Mouse (Mus musculus): ENCODE data around the gene Eva1c.

DNA sequence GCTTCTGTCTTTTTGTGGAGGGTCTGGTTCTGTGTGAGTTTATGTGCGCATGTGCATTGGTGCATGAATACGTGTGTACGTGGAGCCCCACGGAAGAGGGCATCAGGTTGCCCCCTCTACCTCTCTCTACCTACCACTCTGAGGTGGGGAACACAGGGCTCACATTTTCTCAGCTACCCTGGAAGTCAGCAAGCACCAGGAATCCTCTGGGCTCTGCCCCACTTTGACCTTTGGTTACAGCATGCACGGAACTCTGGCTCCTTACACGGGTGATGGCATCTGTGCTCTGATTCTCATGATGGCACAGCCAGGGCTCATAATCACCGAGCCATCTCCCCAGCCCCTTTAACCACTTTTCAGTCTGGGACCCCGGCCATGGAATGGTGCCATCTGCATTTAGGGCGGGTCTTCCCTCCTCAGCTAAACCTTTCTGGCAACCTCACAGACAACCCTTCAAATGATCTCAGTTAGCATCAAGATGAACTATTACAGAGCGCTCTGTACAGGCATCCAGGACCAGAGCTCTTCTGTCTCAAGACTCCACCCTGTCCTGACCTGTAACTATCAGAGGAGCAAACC is 37.0 kb downstream of the Eva1c start:
- TF ChIP-seq POLR2A (IDR thresholded peaks at IDR 0.05; ENCODE audit: borderline replicate concordance, extremely low read depth, insufficient read depth, insufficient read length, poor library complexity, severe bottlenecking) (no peak), CTCF (IDR thresholded peaks at IDR 0.05; ENCODE audit: borderline replicate concordance, extremely low read depth, insufficient read depth, insufficient read length) (no peak)

Measured in brain, embryonic 14.5 days (tissue).